Mouse (Mus musculus) layer of hippocampus, adult 9-11 months (tissue): ENCODE measurements around the gene Srsf4.

Experiments
- DNase-seq: peaks from one replicate; pipeline ENCODE4 v3.0.0; 2022

Gene Srsf4

DNA sequence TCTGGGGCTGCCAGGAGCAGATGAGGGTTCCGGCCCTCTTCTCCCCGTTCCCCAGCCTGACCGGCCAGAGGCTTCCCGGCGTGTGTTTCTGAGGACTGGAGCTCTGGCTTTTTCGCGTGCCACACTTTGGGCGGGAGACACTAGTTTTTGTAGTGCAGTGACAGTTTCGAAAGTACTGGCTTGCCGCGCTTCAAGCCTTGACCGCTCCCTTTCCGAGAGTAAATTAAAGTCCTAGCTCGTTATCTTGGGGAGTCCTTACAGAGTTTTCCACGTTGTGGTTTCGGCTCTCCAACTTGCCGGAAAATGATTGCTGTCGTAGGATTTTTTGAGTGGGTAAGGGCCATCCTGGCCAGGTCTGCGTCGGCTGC, 736 bp downstream of the Srsf4 start:
- DNase-seq = no peak

DNA sequence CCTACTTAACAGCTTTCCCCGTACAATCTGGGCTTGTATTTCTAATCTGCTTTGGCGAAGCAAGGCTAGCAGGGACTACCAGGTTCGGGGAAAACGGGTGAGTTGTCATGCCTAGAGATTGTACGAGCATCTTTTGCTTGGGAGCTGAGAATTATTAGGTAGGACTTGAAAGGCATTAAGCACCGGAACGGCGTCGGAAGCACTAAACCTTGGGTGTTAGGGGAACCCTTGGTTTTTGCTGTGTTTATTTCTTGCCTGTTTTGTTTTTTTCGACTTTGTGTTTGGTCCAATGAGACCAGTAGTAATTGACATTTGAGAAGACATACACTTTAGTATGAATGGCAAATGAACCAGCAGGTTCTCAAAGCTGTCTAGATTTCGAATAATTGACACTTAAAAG, 1.1 kb downstream of the Srsf4 start:
- DNase-seq = no peak

DNA sequence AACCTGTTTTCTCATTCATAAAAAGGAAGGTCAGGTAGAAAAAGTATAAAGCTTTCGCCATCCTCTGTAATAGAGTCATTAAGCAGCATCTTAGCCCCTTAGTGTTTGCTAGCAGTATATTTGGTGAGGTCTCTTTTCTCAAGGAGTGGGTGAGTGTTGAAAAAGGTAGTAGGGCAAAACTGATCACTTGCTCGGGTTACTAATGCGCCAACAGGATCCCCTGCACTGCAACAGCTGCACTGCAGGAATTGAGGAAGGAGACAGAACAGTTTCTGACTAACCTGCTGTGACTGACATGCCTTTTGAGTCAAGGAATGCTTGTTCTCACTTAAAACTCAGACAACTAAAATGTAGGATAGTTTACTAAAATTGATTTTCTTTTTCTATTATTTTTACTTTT, 1.8 kb downstream of the Srsf4 start:
- DNase-seq = no peak

DNA sequence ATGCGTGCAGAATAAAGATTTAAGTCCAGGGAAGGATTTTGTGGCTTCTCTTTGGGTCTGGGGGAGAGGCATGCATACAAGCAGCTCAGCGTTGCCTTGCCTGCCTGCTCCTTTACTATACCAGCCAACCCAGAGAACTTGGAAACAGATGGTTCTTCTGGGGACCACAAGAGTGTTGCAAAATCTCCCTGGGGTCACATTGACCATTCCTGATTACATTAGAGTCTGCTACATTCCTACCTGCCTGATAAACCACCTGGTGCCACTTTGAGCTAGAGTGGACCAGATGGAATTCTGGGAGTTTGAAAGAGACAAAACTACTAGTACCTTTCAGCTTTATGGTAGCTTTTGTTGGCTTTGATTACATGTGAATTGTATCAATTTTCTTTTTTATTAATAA, 3.4 kb downstream of the Srsf4 start:
- no peak for DNase-seq

DNA sequence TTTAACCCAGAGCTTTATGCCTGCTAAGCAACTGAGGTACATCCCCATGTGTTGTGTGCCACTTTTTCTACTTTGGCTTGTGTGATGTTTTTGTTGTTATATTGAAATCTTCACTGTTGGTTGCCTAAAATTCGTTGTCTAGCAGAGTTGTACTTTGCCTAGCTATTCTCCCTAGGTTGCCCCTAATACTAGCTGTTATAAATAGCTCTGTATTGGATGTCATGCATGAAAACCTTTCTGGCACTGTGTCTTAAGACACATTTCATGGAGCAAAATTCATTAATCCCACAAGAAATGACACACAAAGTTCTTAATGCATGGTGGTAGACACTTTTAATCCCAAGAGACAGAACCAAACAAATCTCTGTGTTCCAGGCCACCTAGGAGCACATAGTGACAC, 6.3 kb downstream of the Srsf4 start:
- DNase-seq = no peak

DNA sequence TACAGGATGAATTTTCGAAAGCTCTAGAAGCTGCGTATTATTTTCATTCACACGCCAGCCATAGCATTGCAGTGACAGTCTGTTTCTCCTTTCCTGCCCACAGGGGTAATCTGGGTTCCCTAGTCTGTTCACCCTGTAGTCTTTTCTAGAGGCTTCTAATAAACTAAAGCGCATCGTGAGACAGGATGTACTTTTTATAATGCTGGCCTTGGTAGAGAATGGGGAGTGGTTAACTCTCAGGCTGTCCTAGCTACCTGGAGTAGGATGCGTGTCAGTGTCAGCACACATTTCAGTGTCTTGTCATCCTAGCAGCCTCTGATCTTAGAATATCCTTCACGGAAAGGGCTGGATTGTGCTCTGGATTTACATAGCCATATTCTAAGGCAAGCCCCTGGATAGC, 7.9 kb downstream of the Srsf4 start:
- no peak for DNase-seq

DNA sequence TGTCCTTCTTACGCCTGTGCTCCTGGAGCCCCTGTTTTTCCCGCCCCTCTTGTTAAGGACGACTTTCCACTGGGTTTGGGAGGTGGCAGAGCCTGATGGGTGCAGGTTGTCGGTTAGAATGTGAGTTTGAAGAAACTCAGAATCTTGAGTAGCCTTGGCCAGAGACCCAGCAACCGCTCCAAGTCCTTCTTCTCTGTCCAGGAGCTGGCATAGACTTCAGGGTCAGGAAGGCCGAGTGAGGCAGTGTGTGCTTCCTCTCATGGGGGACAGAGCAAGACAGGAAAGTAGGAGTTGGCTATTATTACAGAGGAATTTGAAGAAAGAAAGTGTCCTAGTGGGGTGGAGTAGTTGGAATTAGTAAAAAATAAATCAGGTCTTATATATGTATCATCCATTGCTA, 10.2 kb downstream of the Srsf4 start:
- DNase-seq = no peak

DNA sequence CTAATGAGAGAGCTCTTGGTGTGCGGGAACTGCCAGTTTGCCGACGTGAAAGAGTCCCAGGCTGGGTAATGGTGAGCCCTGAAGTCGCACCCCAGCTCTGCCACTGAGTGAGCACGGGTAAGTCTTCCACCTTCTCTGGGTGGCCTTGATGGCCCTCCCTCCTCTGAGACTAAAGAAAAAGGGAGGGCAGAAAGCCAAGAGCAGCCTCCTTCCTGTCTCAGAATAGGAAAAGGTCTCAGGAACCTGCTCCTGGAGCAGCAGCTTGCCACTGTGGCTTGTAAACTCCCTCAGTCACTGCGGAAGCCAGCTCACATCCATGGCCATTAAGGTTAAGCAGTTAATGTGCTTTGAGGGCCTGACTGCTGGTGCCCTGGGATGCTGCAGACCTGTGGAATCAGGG, 12.0 kb downstream of the Srsf4 start:
- no peak for DNase-seq

DNA sequence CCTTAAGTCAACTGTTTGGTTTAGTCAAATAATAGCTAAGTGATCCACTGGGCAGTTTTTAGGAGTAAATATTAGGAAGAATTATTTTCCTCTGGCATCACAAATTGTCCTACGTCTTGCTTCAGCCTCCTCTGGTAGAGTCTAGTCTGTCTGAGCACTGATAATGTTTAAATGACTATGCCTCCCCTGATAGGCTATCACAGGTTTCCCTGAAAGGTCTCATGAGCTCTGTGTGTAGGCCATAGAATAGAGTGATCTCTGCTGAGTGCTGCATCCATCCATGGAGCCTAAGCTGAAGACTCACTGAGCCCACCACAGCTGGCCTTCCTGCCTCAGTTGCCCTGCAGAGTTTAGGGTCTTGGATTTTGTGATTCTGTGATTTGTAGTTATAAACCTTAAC, 15.1 kb downstream of the Srsf4 start:
- no peak for DNase-seq

DNA sequence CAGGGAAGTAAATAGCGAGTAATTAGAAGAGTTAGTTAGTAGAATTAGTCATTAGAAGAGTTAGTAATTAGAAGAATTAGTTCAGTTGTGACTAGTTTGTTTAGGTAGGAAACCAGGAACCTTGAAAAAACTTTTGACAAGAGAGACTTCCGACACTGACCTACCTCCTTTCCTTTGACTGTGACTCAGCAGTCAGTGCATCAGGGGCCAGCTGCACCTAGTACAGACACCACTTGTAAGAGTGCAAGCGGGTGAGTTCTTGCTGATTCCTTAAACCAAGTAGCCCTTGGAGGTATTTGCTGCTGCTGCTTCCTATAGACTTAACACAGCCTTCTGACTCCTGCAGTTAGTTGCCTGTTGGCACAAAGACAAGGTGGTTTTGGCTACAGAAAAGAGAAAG, 17.3 kb downstream of the Srsf4 start:
- DNase-seq = no peak

DNA sequence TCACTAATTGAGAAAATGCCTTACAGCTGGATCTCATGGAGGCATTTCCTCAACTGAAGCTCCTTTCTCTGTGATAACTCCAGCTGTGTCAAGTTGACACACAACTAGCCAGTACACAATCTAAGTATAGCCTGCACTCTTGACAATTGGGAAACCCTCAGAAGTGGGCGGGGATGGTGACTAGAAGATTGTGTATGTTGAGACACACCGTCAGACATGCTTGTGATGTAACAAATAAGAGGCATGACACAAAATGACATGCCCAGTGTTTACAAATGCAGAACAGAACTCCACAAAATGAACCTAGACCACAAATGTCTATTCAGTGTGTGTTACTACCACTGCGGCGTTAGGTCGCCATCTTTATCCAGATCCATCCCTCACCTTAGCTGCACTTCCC, 23.7 kb downstream of the Srsf4 start:
- no peak for DNase-seq

DNA sequence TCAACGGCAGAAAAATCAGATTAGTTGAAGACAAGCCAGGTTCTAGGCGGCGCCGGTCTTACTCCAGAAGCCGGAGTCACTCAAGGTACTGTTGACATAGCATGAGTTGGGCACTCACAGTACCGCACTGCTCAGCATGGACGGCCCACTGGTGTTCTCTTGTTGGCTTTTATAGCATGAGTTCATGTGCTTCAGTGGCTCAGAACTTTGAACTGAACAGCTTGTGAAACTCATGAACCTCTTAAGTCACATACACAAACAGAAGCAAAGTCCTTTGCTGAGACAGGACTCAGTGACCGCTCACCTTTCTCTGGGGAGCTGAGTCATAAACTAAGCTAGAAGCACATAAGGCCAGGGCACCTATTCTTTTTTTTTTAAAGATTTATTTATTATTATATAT, 24.4 kb downstream of the Srsf4 start:
- no peak for DNase-seq

DNA sequence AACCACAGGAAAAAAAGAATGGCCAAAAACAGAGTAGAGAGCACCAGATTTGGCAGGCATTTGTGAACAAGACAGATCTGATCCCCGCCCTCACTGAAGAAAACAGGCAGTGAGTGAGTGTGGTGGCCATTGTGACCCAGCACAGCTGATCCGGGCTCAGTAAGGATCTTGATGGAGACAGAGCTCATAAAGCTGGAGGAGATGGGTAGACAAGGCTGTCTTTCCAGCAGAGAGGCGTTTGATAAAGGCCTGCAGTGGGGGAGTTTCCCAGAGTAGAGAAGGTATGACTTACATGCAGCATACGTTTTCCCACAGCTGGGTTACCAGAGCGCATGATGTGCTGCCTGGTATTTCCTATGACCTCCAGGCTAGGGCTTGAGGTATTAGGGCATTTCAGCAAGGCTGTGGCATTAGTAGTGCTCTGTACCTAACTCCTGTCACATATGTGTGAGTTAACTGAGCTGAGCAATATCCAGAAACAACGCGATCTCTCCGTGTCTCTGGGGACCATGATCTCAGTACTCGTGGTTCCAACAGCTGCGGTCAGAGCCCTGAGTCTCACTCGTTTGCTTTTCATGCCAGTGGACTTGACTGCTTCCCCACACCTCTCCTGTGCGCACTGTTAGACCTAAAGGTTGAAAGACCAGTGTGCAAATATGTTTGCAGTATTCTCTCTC, 25.2 kb downstream of the Srsf4 start:
- no peak for DNase-seq

DNA sequence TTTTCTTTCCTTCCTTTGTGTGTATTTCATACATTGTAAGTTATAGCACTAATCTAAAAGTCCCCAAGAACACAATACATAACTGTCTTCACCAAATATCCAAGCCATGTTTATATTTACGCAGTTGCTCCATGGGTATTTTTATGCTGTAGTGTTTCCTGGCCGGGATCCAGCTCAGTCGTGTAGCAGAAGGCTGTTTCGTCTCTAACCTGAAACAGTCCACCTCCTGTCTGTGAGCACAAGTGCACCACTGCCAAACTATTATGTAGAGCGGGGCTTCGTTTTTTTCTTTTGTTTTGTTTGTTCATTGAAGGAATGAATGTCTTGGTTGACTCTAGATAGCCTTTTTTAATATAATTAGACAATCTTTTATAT, 25.8 kb downstream of the Srsf4 start:
- no peak for DNase-seq

DNA sequence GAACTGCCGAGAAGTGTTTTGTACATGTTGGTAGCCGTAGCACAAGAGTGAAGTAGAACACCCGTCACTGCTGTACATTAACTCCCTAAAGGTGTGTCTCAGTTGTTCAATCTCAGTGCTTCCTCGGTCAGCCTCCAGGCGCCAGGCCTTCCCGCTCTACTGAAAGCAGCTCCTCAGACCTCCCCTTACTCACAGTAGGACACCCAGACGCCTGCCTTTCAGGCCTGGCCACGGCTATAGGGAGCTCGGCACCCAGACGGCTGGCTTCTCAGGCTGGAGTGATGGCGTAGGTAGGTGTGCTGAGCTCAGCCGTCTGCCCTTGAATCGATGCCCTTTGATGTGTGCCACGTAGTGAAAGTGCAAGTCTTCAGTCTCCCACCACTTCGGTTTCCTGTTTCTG, 27.7 kb downstream of the Srsf4 start:
- DNase-seq = no peak

DNA sequence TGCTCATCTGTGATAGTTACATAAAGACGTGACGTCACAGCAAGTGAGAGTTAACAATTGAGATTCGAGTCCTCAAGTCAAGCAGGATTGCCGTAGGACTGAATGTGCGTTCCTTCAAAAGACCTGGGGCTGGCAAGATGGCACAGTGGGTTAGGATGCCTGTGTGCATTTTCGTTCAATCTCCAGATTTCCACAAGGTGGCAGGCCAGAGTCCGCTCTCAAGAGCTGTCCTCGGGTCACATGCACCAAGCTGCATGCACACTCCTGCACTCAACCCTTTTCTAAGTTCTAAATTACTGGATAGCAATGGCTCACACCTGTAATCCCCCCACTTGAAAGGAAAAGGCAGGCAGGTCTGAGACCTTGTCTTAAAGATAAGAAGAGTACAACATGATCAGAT, 31.1 kb downstream of the Srsf4 start:
- no peak for DNase-seq

DNA sequence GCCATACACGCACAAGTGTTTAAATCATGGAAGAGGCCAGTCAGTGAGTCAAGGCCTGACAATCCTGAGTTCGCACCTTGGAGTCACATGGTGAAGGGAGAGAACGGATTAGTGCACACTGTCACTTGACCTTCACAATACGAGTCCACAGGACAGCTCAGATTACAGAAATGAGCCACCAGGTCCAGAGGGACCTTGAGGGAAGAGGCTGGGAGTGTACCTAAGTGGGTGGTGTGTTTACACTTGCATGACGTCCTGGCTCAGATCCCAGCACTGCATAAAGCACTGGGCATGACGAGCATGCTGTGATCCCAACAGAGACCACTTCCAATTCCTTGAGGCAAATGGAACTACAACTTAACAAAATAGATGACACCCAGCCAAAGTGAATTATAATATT, 33.0 kb downstream of the Srsf4 start:
- no peak for DNase-seq

DNA sequence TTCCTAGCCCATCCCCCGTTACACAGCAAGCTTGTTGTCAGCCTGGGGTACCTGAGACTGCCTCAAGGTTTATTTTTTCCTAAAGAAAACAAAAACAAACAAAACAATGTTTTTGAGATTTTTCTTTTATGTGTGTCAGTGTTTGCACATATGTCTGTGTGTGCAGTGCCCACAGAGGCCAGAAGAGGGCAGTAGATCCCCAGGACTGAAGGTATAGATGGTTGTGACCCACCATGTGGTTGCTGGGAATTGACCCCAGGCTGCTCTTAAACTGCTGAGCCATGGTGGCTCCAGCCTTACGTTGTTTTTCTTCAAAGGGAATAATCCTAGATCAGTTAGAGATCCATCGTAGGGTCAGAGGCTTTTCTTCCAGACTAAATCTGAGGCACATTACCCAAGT, 34.5 kb downstream of the Srsf4 start:
- no peak for DNase-seq

DNA sequence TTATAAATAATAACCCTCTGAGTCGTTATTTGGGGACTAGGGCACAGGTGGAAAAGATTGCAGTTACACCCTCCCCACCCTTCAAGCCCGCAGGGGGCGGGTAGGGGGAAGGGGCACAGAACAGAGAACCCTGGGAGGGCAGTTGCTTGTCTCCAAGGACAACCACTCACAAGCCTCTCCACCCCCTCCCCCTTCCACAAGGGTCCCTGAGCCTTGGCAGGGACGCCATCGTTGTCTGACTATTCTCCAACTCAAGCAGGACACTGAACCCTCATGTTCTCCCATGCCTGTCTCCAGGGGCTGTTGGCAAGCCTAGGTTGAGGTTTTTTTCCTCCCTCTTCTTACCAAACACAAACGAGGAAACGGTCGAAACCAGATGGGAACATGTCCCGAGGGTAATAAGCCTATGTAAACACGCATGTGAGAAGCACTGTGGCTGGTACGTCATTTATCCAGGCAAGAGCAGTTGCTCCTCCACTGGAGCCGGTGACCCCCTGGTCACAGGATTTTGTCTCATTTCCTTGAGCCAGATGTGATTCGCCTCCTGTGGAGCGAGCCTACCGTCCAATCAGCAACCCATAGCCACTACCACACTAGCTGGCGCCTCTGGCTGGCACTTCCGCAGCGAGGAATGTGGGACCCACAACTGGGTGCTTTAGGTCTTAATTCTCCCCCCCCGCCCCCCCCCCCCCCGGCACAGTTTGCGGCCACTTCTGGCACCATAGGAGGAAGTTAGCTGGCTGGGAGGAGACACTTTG, 37.0 kb downstream of the Srsf4 start:
- no peak for DNase-seq

DNA sequence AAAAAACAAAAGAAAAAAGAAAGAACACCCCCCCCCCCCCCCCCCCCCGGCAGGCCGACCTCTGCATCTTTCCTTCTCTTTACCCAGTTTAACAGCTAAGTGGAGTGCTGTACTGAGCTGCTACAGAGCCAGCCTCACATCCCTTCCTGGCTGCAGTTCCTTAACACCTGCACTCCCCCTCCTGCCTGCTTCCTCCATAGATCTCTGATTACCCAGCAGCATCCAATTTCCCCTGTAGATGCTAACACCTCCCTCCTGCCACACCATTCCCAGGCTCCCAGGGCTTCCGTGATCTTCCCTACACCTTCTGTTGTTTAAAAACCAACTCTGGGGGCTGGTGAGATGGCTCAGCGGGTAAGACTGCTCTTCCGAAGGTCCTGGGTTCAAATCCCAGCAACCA, 38.1 kb downstream of the Srsf4 start:
- no peak for DNase-seq

DNA sequence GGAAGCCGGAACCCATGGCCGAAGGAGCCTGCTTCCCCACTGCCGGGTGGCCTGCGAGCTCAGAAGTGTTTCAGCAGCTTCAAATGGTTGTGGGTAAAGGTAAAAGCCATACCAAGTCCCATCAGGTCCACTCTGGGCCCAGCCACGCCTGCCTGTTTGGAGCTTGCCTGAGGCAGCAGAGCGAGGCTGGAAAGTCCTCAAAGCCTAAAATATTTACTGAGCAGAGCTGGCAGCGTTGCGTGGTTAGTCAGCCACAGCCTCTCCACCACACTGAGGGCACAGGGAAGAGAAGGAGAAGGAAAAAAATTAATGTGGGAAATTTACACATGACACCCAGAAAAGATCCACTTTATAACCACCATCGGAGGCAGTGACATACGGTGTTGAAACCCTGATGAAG, 40.1 kb downstream of the Srsf4 start:
- DNase-seq = no peak

DNA sequence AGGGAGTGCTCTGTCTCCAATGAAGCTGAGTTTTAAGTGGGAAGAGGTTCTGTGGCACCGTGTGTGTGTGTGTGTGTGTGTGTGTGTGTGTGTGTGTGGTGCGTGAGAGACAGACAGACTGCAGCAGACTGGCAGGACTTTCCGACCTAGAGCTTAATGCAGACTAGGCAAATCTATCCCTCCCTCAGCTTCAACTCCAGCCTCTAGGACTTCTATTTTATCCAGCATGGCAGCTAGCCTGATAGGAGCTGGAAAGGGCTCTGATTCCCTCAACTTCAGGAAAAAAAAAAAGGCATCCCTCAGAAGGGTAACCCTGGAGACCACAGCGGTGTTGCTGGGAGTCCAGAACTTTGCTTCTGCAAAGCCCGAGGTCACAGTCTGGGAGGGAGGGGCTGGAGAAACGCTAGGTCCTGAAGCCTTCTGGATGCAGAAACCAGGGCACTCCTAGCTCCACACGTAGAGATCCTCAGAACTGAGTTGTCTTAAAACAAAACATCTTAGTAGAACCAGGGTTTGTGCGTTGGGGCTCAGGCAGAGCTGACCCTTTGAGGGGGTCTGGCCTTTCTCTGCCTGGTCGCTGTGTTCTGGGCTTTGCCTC, 40.7 kb downstream of the Srsf4 start:
- no peak for DNase-seq

DNA sequence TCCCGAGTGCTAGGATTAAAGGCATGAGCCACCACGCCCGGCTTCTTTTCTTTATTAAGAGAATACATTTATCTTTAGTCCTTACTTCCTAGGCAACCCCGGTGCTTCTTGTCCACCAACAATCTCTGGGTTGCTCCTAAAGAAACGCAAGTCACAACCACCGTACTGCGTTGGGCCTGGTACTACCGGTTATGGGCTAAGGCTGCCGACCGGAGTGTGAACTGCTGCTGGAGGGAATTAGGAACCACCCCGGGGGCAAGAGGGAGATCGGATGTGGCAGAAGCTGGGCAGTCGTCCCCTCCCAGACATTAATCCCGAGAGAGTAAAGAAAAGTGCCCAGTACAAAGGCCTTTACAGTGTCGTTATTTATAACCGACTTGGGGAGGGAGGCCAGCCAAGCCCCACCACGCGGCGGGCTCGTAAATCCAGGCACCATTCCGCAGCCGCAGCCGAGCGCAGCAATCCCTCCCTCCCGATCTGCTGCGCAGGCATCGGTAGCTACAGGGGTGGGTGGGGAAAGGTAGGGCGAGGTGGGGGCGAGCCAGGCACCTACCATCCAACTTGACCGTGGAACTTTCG, 41.6 kb downstream of the Srsf4 start:
- DNase-seq = no peak

DNA sequence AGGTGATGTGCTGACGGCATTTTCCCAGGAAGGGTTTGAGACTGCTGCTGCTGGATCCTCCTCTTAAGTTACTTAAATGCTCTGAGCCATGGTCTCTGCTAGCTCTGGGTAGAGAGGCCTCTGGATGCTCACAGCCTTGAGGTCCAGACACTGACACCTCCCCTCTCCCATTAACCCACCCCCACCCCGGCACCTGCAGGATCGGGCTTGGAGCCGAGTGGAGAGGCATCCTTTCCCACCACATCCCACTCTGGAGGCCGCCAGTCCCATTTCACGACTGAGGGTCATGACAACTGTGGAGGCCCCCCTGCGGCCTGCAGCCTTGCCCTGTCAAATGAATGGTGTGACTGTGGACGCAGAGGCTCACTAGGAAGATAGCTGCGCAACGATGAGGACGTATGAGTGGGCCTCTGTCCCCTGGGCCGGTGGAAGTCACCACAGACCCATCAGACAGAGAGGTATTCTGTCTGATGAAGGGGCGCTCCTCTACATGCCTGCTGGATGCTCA, 42.5 kb downstream of the Srsf4 start:
- DNase-seq = no peak
